Mouse (Mus musculus): ENCODE results near the gene Nufip2. TPM values are rescaled to one million over a fixed set of nuclear protein-coding genes. Genes with fewer than 3 reads are reported as not detected.

Nufip2 gene
- polyA plus RNA-seq, 1 experiment: 11.8 TPM

DNA sequence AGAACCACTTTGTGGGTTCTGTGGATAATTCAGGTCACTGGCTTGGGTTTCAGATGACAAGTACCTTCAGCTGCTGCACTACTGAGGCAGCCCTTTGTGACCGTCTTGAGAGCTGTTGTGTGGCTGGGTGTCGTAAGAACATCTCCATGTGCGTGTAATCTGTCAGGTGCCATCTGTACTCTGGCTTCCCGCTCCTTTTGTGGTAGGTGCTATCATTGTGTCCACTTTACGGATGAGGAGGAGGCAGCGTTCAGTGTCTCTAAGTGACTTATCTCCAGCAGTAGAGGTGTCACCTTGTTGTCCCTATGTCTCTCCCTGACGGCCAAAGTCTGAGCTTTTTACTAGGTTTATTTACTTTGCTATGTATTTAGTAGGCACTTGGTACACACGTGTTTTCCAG, 84.4 kb downstream of the Nufip2 start:
- peak overlapping the region; percentile 93 for H3K27ac ChIP-seq (ENCODE audit: insufficient read depth, low read depth, low read length)
- no peaks in the 10 kb centered on the region for H3K36me3 ChIP-seq (ENCODE audit: control insufficient read depth, insufficient read depth, low read length)
- no peaks in the 10 kb centered on the region for H3K27me3 ChIP-seq (ENCODE audit: control insufficient read depth, insufficient read depth, low read length)
- H3K4me1 ChIP-seq (ENCODE audit: control insufficient read depth, insufficient read depth, insufficient read length, low read length): peaks cover 24% of the 10 kb centered on the region
- no peak for TF ChIP-seq CTCF (IDR thresholded peaks at IDR 0.05; ENCODE audit: extremely low read depth, insufficient read length, insufficient replicate concordance, low read depth, low read length)
- no peak for TF ChIP-seq POLR2A (IDR thresholded peaks at IDR 0.05; ENCODE audit: low read depth, low read length)
- no peak overlapping the region for H3K4me3 ChIP-seq (ENCODE audit: low read depth, low read length)
- WGBS: 46% methylated on average over 8 of the region's 8 CpGs

DNA sequence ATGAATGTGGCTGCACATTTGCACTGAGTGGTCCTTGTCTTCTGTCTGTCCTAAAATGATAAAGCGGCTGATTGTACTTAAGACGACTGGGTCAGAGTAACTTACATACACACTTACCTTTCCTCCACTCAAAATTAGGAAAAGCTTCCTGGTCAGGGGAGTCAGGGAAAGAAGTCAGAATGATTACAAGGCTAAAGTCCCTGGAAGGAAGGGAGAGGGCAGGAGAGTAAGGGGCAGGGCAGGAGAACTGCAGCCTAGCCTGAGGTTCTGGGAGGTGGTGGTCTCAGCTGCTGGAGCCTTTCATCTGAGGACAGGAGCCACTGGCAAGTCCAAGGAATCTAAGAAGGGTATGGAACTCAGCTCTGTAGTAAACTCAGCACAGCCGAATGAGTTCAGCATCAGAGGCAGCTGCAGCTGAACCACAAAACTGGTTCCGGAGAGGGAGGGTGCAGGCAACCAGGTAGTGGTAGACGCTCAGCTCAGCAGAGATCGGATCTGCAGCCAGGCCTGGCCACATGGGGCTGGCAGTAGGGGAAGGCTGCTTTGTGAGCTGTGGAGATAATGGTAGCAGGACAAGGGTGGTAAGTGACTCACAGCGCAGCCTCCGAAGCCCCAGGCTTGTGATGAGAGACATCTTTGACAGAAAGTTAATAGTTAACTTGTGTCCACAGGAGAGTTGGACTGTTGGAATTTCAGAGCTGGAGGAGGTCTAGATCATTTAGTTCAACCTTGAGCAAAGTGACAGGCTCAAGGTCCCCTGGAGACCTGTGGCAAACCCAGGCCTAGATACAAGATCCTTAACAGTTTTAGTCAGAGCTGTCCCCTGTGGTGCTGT, 86.1 kb downstream of the Nufip2 start:
- peak overlapping the region; percentile 99 for H3K27ac ChIP-seq (ENCODE audit: insufficient read depth, low read depth, low read length)

DNA sequence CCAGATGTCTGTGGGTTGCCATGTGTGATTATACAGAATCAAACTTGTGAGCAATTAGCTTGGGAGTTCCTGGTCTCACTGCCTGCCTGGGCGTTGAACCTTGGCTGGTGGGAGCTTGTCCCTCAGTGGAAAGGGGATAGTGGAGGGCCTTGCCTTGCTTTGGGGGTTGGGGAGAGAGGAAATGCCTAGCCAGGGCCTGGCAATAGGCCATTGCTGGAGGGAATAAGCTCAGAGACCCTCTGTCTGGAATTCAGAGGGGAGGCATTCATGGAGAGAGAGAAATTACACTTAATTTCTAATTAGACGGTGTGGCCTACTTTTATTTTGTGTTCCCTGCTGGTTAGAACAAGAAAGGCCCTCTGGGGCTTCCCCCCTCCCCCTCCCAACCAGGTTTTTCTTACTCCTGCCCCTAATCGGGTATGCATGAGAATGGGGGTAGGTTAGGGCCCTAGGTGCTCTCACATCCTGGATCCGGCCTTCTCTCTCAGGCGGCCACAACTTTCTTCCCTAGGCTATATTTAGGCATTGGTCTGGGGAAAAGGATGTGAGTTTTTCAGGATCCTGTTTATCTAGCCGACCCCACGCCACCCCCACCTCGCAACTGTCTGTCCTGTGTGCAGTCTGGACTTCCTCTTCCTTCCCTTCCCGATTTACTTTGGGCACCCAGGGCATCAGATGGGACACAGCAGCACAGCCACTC, 89.9 kb downstream of the Nufip2 start:
- Histone ChIP-seq H3K4me1 (ENCODE audit: control insufficient read depth, insufficient read depth, insufficient read length, low read length) (peaks cover 21% of the 10 kb centered on the region), H3K27me3 (ENCODE audit: control insufficient read depth, insufficient read depth, low read length) (no peaks in the 10 kb centered on the region), H3K4me3 (ENCODE audit: low read depth, low read length) (no peak overlapping the region), H3K36me3 (ENCODE audit: control insufficient read depth, insufficient read depth, low read length) (peaks cover 16% of the 10 kb centered on the region), H3K27ac (ENCODE audit: insufficient read depth, low read depth, low read length) (no peak overlapping the region)
- TF ChIP-seq CTCF (IDR thresholded peaks at IDR 0.05; ENCODE audit: extremely low read depth, insufficient read length, insufficient replicate concordance, low read depth, low read length) (no peak), POLR2A (IDR thresholded peaks at IDR 0.05; ENCODE audit: low read depth, low read length) (no peak)
- 75% methylated on average over 9 of the region's 9 CpGs for WGBS

More for the DNA sequence above, 86.1 kb downstream of the Nufip2 start:
- Histone ChIP-seq H3K4me3 (ENCODE audit: low read depth, low read length) (peak overlapping the region; percentile 2; the same call in 1 of the 2 replicates), H3K27me3 (ENCODE audit: control insufficient read depth, insufficient read depth, low read length) (no peaks in the 10 kb centered on the region), H3K4me1 (ENCODE audit: control insufficient read depth, insufficient read depth, insufficient read length, low read length) (peaks cover 24% of the 10 kb centered on the region), H3K36me3 (ENCODE audit: control insufficient read depth, insufficient read depth, low read length) (peaks cover under 1% of the 10 kb centered on the region)
- 26% methylated on average over 8 of the region's 8 CpGs for WGBS
- TF ChIP-seq POLR2A (IDR thresholded peaks at IDR 0.05; ENCODE audit: low read depth, low read length) (0 out of 2 replicates have a peak, but pooled peaks have one; percentile 1), CTCF (IDR thresholded peaks at IDR 0.05; ENCODE audit: extremely low read depth, insufficient read length, insufficient replicate concordance, low read depth, low read length) (no peak)

DNA sequence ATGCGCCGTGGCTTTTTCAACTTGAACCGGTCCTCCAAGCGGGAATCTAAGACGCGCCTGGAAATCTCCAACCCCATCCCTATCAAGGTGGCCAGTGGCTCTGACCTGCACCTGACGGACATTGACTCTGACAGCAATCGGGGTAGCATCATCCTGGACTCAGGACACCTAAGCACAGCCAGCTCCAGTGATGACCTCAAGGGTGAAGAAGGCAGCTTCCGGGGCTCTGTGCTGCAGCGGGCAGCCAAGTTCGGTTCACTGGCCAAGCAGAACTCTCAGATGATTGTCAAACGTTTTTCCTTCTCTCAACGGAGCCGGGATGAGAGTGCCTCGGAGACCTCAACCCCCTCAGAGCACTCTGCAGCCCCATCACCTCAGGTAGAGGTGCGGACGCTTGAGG, 91.5 kb downstream of the Nufip2 start:
- Histone ChIP-seq H3K4me3 (ENCODE audit: low read depth, low read length) (no peak overlapping the region), H3K27me3 (ENCODE audit: control insufficient read depth, insufficient read depth, low read length) (no peaks in the 10 kb centered on the region), H3K4me1 (ENCODE audit: control insufficient read depth, insufficient read depth, insufficient read length, low read length) (peaks cover 27% of the 10 kb centered on the region), H3K36me3 (ENCODE audit: control insufficient read depth, insufficient read depth, low read length) (peaks cover 22% of the 10 kb centered on the region), H3K27ac (ENCODE audit: insufficient read depth, low read depth, low read length) (no peak overlapping the region)
- no peak for TF ChIP-seq POLR2A (IDR thresholded peaks at IDR 0.05; ENCODE audit: low read depth, low read length)
- no peak for TF ChIP-seq CTCF (IDR thresholded peaks at IDR 0.05; ENCODE audit: extremely low read depth, insufficient read length, insufficient replicate concordance, low read depth, low read length)
- WGBS: 93% methylated on average over 17 of the region's 17 CpGs

DNA sequence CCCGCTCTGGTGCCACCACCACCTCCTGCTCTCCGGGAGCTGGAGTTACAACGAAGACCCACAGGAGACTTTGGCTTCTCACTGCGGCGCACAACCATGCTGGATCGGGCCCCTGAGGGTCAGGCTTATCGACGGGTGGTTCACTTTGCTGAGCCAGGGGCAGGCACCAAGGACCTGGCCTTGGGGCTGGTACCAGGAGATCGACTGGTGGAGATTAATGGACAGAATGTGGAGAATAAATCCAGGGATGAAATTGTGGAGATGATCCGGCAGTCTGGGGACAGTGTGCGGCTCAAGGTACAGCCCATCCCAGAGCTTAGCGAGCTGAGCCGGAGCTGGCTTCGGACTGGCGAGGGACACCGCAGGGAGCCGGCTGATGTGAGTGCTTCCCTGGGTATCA, 92.0 kb downstream of the Nufip2 start:
- peaks cover 22% of the 10 kb centered on the region for H3K36me3 ChIP-seq (ENCODE audit: control insufficient read depth, insufficient read depth, low read length)
- WGBS: 95% methylated on average over 17 of the region's 17 CpGs
- H3K4me1 ChIP-seq (ENCODE audit: control insufficient read depth, insufficient read depth, insufficient read length, low read length): peaks cover 25% of the 10 kb centered on the region; the same call in 1 of the 2 replicates
- H3K27me3 ChIP-seq (ENCODE audit: control insufficient read depth, insufficient read depth, low read length): no peaks in the 10 kb centered on the region
- H3K4me3 ChIP-seq (ENCODE audit: low read depth, low read length): no peak overlapping the region
- H3K27ac ChIP-seq (ENCODE audit: insufficient read depth, low read depth, low read length): no peak overlapping the region
- TF ChIP-seq CTCF (IDR thresholded peaks at IDR 0.05; ENCODE audit: extremely low read depth, insufficient read length, insufficient replicate concordance, low read depth, low read length) (no peak), POLR2A (IDR thresholded peaks at IDR 0.05; ENCODE audit: low read depth, low read length) (no peak)

DNA sequence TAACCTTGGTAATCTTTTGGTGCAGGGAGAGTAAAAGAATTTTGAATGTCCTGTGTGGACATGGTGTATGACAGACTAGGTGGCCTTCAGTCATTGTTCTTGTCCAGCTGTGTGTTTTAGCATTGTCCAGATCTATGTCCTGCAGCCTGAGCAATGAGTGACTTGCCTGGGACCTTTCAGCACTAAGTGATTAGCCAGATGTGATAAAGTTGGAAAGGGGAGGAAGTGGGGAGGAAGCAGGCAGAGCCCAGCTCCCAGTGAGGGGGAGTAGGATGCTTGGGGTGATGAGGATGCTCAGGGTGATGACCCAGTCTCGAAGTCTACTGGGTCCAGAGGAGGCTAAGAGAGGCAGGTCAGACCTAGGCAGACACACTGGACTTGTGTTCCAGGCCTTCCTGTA, 93.3 kb downstream of the Nufip2 start:
- Histone ChIP-seq H3K4me3 (ENCODE audit: low read depth, low read length) (no peak overlapping the region), H3K36me3 (ENCODE audit: control insufficient read depth, insufficient read depth, low read length) (peaks cover 22% of the 10 kb centered on the region), H3K27me3 (ENCODE audit: control insufficient read depth, insufficient read depth, low read length) (no peaks in the 10 kb centered on the region), H3K4me1 (ENCODE audit: control insufficient read depth, insufficient read depth, insufficient read length, low read length) (peaks cover 32% of the 10 kb centered on the region), H3K27ac (ENCODE audit: insufficient read depth, low read depth, low read length) (no peak overlapping the region)
- 64% methylated on average over 1 of the region's 1 CpGs for WGBS
- no peak for TF ChIP-seq POLR2A (IDR thresholded peaks at IDR 0.05; ENCODE audit: low read depth, low read length)
- no peak for TF ChIP-seq CTCF (IDR thresholded peaks at IDR 0.05; ENCODE audit: extremely low read depth, insufficient read length, insufficient replicate concordance, low read depth, low read length)

DNA sequence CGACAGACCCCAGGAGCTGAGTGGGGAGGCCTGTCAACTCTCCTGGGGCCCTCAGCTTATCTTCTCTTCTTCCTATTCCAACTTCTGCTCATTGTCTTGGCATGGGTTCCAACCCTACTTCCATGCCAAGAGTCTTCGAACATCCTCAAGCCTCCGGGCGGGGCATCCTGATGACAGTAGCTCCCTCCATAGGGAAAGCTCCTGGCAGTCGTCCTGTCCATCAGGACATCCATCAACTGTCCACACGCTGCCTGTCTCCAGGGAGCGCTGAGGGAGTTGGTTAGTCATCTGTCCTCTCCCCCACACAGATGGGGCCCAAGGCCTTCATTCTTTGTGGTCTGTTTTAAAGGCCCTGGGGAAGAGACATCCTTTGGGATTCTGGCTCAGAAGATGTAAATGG, 95.1 kb downstream of the Nufip2 start:
- H3K4me3 ChIP-seq (ENCODE audit: low read depth, low read length): no peak overlapping the region
- no peaks in the 10 kb centered on the region for H3K27me3 ChIP-seq (ENCODE audit: control insufficient read depth, insufficient read depth, low read length)
- WGBS: 67% methylated on average over 7 of the region's 7 CpGs
- H3K36me3 ChIP-seq (ENCODE audit: control insufficient read depth, insufficient read depth, low read length): peaks cover 22% of the 10 kb centered on the region
- H3K27ac ChIP-seq (ENCODE audit: insufficient read depth, low read depth, low read length): no peak overlapping the region
- peaks cover 45% of the 10 kb centered on the region for H3K4me1 ChIP-seq (ENCODE audit: control insufficient read depth, insufficient read depth, insufficient read length, low read length)
- TF ChIP-seq POLR2A (IDR thresholded peaks at IDR 0.05; ENCODE audit: low read depth, low read length) (no peak), CTCF (IDR thresholded peaks at IDR 0.05; ENCODE audit: extremely low read depth, insufficient read length, insufficient replicate concordance, low read depth, low read length) (no peak)

Data from small intestine, adult 2 months (tissue).